Mouse (Mus musculus): Measurements from ENCODE around the gene Esyt2.

The Esyt2 gene

DNA sequence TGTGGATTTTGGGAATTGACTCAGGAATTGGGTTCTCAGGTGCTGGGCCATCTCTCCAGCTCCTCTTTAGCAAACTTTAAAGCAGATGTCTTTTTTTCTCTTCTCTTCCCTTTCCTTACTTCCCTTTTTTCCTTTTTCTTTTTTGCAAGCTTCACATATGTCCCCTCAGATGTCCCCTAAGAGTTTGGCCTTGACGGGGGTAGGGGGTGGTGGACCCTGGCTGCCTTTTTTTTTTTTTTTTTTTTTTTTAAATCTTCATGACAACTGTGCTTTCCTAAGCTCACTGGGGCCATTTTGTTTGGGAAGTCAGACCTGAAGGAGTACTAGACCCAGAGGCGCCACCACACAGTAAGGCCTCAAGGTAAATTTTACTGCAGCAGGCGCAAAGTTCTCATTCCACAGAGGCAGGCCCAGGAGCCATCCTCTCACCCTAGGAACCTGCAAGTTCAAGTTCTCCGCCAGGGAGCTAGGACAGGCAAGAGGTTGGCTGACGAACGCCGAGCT is 795 bp upstream of the Esyt2 start:
- DNase-seq (ENCODE audit: low spot score), result no peak

DNA sequence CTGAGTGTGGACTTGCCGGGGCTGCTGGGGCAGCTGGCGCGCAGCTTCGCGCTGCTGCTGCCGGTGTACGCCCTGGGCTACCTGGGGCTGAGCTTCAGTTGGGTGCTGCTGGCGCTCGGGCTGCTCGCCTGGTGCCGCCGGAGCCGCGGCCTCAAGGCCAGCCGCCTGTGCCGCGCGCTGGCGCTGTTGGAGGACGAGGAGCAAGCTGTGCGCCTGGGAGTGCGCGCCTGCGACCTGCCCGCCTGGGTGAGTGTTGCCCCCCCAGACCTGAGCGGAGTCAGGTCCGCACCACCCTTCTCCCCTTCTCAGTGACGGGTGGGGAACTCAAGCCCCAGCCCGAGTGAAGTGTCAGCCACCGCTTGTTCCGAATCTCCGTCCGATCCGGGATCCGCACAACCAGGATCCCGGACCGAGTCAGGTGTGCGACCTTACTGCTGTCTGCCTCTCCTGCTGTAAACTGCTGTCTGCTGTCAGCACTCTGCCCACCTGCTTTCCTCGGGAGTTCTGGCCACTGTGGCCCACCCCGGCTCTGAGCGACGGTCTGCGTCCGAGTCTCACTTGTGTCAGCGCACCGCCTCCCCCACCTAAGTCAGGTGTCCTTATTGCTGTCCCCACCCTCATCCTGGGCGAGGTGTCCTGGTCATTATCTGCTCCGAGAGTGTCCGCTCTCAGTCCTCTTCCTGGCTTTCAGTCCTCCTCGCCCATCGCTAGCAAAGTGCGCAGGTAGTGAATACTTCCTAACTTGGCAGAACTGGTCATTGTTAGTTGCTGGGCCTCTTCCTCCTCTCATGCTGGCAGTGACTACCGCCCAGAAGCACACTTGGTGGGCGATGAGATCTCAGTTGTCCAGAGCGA is 658 bp downstream of the Esyt2 start:
- peak; percentile 27 for DNase-seq (ENCODE audit: low spot score)

DNA sequence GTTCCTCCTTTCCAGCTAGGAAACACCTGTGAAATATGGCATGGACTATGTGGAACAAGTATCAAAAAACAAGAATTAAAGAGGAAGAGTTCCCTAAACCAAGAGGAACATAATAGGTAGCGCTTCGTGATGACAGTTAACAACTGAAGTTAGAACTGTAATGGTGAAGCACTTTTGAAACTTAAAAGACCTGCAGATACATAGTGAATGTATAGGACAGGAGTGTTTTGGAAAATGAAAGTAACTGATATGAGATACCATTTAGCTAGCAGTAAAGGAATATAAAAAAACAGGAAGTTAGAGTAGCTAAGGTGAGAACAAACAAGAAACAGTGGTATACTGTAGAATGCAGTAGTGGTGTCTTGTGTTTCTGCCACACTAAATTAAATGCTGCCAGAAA is 1.9 kb downstream of the Esyt2 start:
- no peak for DNase-seq (ENCODE audit: low spot score)

DNA sequence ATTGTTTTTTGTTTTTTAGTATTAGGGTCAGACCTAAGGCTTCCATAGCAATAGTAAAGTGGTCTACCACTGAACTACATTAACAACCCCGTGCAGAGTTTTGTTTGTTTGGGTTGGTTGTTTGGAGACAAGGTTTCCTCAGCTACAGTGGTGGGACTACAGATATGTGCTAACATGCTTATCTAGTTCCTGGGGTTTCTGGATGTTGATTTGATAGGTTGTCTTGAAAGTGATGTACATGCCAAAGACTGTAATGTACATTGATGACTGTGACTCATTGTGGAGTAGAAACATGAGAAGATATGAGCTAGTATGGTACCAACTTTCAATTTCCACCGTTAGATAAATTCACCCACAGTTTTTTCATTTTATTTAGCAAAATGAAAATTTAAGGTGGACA is 2.5 kb downstream of the Esyt2 start:
- DNase-seq (ENCODE audit: low spot score), result no peak

DNA sequence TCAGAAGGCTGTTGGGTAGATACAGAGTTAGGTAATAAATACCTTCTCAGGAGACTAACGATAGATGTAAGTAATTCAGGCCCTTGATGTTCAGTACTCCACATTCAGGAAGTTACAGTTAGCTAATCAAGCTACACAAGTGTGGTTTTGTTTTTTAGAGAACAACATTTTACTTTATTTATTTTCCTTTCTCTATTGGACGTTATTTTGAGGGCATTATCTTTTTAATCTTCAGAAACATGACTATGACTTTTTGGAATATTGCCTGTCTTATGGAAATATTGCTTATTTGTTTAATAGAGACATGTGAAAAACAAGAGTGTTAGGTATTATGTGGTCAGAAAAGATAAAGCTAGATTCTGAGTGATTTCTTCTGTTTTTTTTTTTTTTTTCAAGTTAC is 12.2 kb downstream of the Esyt2 start:
- DNase-seq (ENCODE audit: low spot score), result no peak

DNA sequence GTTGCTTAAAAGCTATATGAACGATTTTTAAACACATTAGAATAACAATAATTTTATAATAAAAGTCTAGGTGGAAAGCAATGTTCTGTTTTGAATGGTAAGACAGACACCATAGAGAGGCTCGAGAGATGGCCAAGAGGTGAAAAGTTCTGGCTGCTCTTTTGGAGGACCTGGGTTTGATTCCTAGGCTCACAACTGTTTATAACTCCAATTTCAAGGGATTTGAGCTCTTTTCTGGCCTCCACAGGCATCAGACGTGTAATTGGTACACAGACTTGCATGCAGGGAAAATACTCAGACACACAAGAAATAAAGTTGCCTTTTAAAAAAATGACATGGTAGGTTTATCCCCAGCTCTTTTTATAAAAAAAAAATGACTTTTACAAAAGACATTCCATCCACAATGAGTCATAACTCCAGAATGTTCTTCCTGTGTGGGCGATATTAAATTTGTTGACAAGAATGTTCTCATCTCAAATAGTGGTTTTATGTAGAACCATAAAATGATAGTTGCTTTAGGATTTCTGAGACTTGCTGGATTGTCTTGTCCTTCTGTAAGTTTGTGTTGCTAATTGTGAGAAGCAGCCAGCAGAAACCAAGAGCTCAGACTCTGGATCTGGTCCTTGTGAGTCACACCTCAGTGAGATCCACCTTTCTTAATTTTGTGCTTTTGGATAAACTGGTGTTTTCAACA is 12.8 kb downstream of the Esyt2 start:
- DNase-seq (ENCODE audit: low spot score), result no peak

DNA sequence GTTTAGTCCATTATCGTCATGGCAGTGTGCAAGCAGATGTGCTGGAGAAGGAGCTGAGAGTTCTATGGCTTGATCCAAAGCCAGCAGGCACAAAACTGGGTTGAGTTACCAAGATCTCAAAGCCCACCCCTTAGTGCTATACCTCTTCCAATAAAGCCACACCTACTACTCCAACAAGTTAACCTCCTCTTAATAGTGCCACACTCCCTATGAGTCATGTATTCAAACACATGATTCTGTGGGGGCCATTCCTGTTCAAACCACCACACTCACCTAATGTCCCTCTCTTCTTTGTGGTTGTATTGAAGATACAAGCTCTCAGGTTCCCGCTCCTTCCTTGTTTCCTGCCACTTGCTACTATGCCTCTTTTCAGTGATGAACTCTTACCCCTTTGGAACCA is 18.9 kb downstream of the Esyt2 start:
- DNase-seq (ENCODE audit: low spot score), result no peak

DNA sequence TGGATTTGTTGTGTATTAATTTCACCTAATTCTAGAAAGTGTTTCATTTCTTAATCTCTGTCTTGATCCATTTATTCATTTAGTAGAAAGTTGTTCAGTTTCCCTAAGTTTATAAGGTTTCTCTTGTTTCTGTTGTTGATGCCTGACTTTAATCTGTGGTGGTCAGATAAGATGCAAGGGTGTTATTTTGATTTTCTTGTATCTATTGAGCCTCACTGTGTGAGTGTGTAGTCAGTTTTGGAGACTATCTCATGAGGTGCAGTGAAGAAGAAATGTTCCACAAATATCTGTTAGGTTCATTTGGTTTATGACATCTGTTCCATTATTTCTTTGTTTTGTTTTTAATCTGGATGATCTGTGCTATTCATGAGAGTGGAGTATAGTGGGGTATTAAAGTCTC is 21.2 kb downstream of the Esyt2 start:
- DNase-seq (ENCODE audit: low spot score), result no peak

DNA sequence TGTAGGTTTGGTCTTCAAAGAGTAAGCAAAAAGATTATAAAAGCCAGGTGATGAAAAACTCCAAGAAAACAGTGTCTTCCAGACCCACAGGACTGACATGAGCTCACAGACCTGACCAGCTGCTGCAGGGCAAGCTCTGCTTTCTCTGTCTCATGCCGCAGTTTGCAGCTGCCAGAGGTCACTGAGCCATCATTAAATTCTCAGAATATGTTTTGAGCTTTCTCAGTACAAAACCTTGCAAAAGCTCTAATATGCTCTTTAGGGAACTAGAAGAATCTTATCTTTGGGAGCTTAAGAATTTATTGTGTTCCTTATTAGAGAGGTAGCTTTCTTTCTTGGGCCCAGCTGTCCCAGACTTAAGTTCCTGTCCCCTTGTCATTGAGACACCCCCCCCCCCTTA is 25.0 kb downstream of the Esyt2 start:
- no peak for DNase-seq (ENCODE audit: low spot score)

DNA sequence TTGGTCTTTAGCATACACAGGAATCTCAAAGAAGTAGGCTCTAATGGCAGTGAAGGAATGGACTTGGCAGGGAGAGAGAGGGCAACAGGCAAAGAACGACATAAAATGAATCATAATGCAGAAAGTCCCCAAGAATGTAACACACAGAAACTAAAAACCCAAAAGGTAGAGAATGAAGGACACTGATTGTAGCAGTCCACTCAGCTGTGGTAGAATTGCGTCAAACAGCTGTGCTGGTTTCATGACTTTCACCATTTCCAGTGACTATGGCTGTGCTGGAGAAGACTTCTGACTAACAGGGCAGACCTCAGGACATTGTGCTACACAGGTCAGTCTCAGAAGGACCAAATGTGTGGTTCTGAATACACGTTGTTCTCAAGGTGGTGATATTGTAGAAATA is 26.9 kb downstream of the Esyt2 start:
- no peak for DNase-seq (ENCODE audit: low spot score)

DNA sequence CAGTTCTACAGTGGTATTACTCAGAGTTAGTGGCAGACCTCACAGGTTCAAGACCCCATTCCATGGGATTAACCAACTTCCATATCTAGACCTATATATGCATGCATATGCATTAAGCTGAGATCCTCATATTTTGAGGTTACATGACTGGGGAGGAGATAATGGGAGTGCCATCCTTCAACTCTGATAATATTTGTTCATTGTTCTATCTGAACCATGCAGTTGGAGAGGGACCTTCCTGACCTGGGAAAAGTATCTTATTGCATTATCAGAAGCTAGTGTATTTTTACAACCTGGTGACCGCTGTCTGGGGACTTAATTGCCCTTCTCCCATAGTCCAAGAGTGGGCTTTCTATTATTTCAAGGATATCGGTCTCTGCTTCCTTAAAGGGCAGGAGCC is 27.6 kb downstream of the Esyt2 start:
- no peak for DNase-seq (ENCODE audit: low spot score)

DNA sequence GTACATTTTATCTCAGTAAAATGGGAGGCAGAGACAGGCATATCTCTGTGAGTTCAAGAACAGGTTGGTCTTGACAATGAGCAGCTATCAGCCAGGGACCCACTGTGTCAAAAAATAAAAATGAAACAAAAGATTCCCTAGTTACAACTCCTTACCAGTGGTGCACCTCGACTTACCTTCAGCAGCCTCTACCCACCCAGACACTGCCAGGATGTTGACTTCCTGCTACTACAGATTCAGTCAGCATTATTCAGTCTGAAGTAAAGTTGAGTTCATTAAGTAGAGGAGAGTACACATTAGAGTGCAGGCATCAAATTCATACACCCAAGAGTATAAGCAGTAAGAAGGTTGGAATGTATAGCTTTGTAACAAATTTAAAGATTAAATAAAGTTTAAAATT is 32.8 kb downstream of the Esyt2 start:
- DNase-seq (ENCODE audit: low spot score), result no peak

DNA sequence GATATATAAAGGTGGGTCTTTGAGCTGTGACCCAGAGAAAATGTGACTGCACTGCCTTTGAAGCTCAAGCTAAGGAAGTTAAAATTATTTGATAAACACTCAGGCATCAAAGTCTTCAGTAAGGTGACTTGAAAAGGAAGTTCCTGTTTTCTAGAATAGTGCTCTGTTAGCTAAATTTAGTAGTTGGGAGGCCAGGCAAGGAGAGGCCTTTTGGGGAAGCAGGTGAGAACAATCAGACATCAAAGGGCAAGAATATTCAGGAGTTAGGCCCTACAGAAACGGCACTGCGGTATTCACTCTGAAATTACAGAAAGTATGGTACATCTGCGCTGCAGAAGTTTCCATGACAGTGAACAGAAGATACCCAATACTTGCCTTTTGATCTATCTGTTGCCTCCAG is 34.5 kb downstream of the Esyt2 start:
- DNase-seq (ENCODE audit: low spot score), result no peak

DNA sequence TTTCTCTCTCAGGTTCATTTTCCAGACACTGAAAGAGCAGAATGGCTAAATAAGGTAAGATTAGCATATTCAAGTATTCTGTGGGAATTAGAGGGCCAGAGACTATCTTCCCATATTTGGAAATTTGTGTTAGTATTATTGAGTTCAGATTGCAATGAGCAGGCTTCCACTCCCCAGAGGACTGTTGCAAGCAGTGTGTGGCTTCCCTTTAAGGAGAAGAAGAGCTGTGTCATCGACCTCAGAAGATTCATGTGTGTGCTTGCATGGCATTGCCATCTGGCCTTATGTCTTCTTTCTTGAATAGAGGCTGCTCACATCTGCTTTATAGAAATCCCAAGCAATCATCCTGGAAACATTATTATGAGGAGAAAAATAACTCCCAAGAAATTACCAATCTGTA is 36.8 kb downstream of the Esyt2 start:
- no peak for DNase-seq (ENCODE audit: low spot score)

DNA sequence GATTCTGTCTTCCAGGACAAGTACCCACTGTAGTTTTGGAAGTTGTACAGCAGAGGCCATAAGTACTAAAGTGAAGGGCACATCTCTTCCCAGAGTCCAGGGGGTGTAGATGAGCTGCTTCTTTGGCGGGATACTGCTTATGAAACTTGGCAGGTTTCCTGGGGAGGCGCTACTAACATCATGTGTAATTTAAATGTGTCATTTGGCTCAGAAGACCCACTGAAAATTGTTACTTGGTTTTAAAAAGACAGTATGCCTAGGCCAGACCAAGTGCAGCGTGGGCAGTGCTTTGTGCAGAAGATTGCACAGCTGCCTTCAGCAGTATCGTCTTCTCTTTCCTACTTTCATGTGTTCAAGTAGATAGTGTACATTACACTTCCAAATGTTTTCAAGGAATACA is 44.5 kb downstream of the Esyt2 start:
- no peak for DNase-seq (ENCODE audit: low spot score)

DNA sequence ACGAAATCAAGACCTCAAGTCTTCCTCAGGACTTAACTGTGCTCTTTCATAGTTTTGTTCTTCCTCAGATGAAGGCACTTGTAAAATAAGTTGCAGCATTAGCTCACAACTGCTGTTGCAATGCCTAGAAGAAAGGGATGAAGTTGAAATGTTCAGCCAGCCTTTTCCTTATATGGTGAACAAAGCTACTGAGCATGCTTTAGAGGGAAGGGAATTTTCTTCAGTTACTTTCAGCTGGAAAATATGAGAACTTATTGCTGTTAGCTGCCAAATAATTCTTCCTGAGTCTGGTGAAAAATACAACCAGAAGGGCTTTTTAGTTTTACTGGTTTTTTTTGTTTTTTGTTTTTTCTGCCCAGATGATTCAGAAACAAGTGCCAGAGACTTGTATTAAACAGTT is 45.2 kb downstream of the Esyt2 start:
- no peak for DNase-seq (ENCODE audit: low spot score)

DNA sequence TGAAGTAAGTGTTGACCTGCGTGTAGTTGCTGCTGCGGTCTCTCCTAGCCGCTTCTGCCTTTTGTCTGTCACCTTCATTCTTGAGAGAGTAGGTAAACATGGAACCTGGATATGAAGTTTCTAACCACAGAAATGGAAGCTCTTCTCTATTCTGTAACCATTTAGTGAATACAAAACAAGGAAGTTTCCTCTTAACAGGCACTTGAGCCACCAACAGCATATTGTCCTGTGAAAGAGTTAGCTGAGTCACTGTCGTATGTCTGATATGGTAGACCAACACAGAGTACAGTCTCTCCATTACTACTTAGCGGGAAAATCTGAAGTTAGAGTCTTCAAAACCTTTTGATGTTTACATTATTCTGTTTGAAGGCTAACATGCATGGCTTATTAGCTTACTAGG is 53.3 kb downstream of the Esyt2 start:
- no peak for DNase-seq (ENCODE audit: low spot score)

DNA sequence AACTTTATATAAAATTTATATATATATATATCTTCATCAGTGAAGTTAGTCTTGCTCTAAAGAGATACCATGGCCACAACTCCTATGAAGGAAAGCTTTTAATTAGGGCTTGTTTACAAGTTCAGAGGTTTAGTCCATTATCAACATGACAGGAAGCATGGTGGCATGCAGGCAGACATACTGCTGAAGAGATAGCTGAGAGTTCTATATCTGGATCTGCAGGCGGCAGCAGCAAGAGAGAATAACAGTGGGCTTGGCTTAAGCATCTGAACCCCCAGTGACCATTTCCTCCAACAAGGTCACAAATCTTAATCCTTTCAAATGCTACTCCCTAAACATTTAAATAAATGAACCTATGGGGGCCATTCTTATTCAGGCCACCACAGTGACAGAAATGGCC is 59.2 kb downstream of the Esyt2 start:
- DNase-seq (ENCODE audit: low spot score), result no peak

DNA sequence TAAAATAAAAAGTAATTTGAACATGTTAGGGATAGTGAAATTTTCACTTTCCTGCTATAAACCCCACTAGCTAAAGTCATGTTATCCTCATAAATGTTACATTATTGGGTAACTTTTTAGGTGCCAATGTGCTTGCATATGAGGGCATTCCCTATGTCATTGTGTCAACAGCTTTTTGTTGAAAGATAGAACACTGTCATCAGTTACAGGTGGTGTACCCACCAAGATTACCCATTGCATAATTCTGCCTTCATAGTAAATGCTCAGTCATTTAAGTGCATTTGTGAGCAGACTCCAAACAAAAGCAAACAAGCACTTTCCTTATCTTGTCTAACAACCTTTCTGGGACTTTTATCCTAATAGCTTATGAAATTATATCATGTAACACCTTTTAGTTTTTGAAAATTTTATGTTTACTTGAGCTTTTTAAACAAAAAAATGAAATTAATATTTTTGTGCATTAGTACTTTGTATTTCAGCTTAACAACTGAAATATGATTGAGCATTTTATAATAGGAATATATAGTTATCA is 67.8 kb downstream of the Esyt2 start:
- DNase-seq (ENCODE audit: low spot score), result no peak

DNA sequence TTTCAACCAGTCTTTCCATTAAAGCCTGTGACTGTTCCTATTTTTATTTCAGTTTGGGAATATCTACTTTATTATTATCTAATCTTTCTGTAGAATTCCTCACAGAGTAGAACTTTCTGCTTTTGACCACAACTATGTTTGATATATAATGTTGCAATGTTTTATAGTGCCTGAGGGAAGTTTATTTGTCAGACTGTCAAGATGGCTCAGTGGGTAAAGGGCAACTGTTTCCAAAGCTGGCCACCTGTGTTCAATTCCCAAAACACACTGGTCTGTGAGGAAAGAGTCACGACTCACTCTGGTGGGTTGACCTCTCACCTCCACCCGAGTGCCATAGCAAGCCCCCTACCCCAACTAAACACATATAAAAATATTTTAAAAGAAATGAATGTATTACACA is 68.4 kb downstream of the Esyt2 start:
- DNase-seq (ENCODE audit: low spot score), result no peak

DNA sequence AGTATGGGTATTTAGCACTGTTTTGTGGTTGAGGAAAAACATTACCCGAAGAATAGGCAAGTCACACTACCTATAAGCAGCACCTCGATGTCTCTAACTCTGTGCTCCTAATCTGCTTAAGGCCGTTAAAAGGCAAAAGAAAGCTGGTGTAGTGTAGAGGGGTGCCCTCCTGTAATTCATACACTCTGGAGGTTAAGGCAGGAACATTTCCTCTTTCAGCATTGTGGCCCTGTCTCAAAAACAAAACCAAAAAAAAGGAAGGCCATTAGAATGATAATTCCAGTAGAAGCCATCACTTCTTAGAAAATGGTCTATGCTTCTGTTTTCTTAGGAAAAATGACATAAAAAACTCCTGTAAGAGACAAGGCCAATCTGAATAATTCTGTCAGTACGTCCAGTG is 70.0 kb downstream of the Esyt2 start:
- no peak for DNase-seq (ENCODE audit: low spot score)

DNA sequence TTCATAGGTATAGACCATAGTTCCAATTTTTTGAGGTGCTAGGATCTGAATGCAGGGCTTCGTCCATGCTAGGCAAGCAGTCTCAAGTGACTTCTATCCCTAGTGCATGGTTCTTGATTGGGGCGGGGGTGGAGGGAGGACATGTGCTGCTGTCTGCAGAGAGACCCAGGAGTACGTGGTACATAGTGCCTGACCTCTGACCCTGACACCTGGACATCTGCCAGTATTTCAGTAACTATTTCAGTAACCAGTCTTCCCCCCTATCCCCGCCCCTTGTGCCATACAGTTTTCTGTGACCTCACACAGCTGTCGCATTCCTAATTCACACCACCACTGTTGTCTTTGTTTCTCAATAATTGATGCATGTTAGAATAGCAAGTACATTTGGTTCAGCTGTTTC is 71.4 kb downstream of the Esyt2 start:
- DNase-seq (ENCODE audit: low spot score), result no peak

DNA sequence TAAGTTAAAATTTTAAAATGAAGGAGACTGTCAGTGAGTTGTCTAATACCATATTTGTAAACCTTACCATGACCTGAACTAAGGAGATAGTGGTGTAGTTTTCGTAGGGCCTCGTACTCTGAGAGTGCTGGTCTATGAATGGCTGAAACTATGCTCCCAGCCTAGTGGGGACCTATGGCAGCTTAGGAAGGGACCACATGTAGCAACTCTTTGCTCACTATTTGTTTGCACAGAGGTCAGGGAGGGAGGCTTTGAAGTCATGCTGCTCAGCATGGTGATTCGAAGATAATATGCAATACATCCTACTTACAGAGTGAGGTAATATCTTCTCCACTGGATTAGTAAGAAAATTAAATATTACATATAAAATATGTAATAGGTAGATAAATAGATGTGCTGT is 73.7 kb downstream of the Esyt2 start:
- no peak for DNase-seq (ENCODE audit: low spot score)
